Mouse (Mus musculus) CH12.LX (cell line): Measurements from ENCODE around the gene Gtf3c3. TPM values are rescaled to one million over a fixed set of nuclear protein-coding genes. Genes with fewer than 3 reads are reported as not detected.

Experiments used
- DNase-seq: peaks from one replicate; pipeline ENCODE4 v3.0.0-alpha.2; 2013; ENCODE audit errors: extremely low read depth
- H3K27ac ChIP-seq: 2 replicates; pipeline ENCODE4 v1.5.1; 2012; ENCODE audit warnings: low read depth, mild to moderate bottlenecking, control low read depth, moderate library complexity; ENCODE audit not compliant: insufficient read depth
- H3K27me3 ChIP-seq: replicated peaks from 2 replicates; pipeline ENCODE3; 2012; ENCODE audit warnings: inconsistent platforms
- H3K36me3 ChIP-seq, 2 experiments: replicated peaks in 1 of 2; 2 replicates each; pipeline versions ENCODE3 to v1.6.1; 2012; ENCODE audit warnings: inconsistent platforms in 1 of 2, low read length in 1 of 2, mild to moderate bottlenecking in 1 of 2, mixed read lengths in 1 of 2, moderate library complexity in 1 of 2; ENCODE audit not compliant: control insufficient read depth in 1 of 2, insufficient read depth in 1 of 2
- H3K4me1 ChIP-seq, 2 experiments: 2 replicates each; pipeline ENCODE4 v1.6.1; 2012; ENCODE audit warnings: inconsistent platforms in 1 of 2, moderate library complexity in 1 of 2; ENCODE audit not compliant: insufficient read depth in 2 of 2, control insufficient read depth in 1 of 2
- H3K4me2 ChIP-seq: 2 replicates; pipeline ENCODE4 v1.6.1; 2012; ENCODE audit warnings: low read depth, mild to moderate bottlenecking, control low read depth; ENCODE audit not compliant: poor library complexity, insufficient read depth, severe bottlenecking
- H3K4me3 ChIP-seq, 3 experiments: fragments of 150-350 bp in 1 of 3; sonication (generic) in 1 of 3; replicated peaks in 1 of 3; 2 replicates each; pipeline versions ENCODE3 to v1.5.1; 2011 to 2012; ENCODE audit warnings: low read depth in 2 of 3, low read length in 2 of 3, mild to moderate bottlenecking in 2 of 3, moderate library complexity in 2 of 3, control low read depth in 1 of 3, improper control_type of control experiment in 1 of 3, inconsistent platforms in 1 of 3, mixed read lengths in 1 of 3; ENCODE audit not compliant: poor library complexity in 1 of 3
- H3K79me2 ChIP-seq: replicated peaks from 2 replicates; pipeline ENCODE4 v1.6.1; 2012; ENCODE audit warnings: mild to moderate bottlenecking, moderate library complexity; ENCODE audit not compliant: control insufficient read depth, poor library complexity, insufficient read depth, severe bottlenecking; ENCODE audit errors: extremely low read depth
- H3K9ac ChIP-seq: 2 replicates; pipeline ENCODE4 v1.6.1; 2012; ENCODE audit warnings: low read depth, mild to moderate bottlenecking, control low read depth, moderate library complexity; ENCODE audit not compliant: insufficient read depth
- H3K9me3 ChIP-seq: replicated peaks from 2 replicates; pipeline ENCODE3; 2012; ENCODE audit warnings: low read length, inconsistent platforms, mixed read lengths
- CTCF ChIP-seq, 2 experiments: IDR thresholded peaks in 1 of 2; conservative IDR thresholded peaks in 1 of 2; 2 replicates each; pipeline ENCODE4 v1.5.1; 2011 to 2012; ENCODE audit warnings: low read depth in 2 of 2, low read length in 2 of 2, improper control_type of control experiment in 1 of 2, inconsistent platforms in 1 of 2, mild to moderate bottlenecking in 1 of 2, moderate library complexity in 1 of 2
- E2F4 ChIP-seq: IDR thresholded peaks from 2 replicates; pipeline ENCODE4 v1.6.1; 2011; ENCODE audit warnings: low read depth, low read length, improper control_type of control experiment; ENCODE audit not compliant: insufficient replicate concordance
- ELF1 ChIP-seq: IDR thresholded peaks from 2 replicates; pipeline ENCODE4 v1.6.1; 2014; ENCODE audit warnings: low read depth, mild to moderate bottlenecking, inconsistent platforms, low read length, improper control_type of control experiment
- EP300 ChIP-seq: IDR thresholded peaks from 2 replicates; pipeline ENCODE4 v1.6.1; 2011; ENCODE audit warnings: low read length, improper control_type of control experiment
- JUN ChIP-seq: IDR thresholded peaks from 2 replicates; pipeline ENCODE4 v1.6.1; 2011; ENCODE audit warnings: low read depth, mild to moderate bottlenecking, low read length, improper control_type of control experiment, moderate library complexity; ENCODE audit not compliant: insufficient read depth
- JUND ChIP-seq: conservative IDR thresholded peaks from 2 replicates; pipeline ENCODE4 v1.6.1; 2011; ENCODE audit warnings: low read depth, low read length, improper control_type of control experiment
- KAT2A ChIP-seq: IDR thresholded peaks from 2 replicates; pipeline ENCODE4 v1.6.1; 2012; ENCODE audit warnings: low read length, improper control_type of control experiment, inconsistent platforms; ENCODE audit not compliant: insufficient replicate concordance
- MAFK ChIP-seq: IDR thresholded peaks from 2 replicates; pipeline ENCODE4 v1.6.1; 2011; ENCODE audit warnings: low read length, improper control_type of control experiment; ENCODE audit not compliant: insufficient replicate concordance
- MXI1 ChIP-seq: IDR thresholded peaks from 2 replicates; pipeline ENCODE4 v1.6.1; 2011; ENCODE audit warnings: mild to moderate bottlenecking, low read depth, low read length, improper control_type of control experiment
- NELFE ChIP-seq: IDR thresholded peaks from 2 replicates; pipeline ENCODE4 v1.6.1; 2011; ENCODE audit warnings: low read depth, low read length, improper control_type of control experiment
- PAX5 ChIP-seq: IDR thresholded peaks from 2 replicates; pipeline ENCODE4 v1.6.1; 2012; ENCODE audit warnings: low read length, inconsistent platforms, mixed read lengths
- POLR2A ChIP-seq: IDR thresholded peaks from 2 replicates; pipeline ENCODE4 v1.6.1; 2011; ENCODE audit warnings: low read depth, mild to moderate bottlenecking, improper control_type of control experiment, low read length
- POLR2AphosphoS2 ChIP-seq: IDR thresholded peaks from 2 replicates; pipeline ENCODE4 v1.6.1; 2011; ENCODE audit warnings: low read depth, low read length, improper control_type of control experiment
- RAD21 ChIP-seq: IDR thresholded peaks from 2 replicates; pipeline ENCODE4 v1.6.1; 2011; ENCODE audit warnings: low read depth, mild to moderate bottlenecking, low read length, improper control_type of control experiment, moderate library complexity
- SIN3A ChIP-seq: IDR thresholded peaks from 2 replicates; pipeline ENCODE4 v1.6.1; 2012; ENCODE audit warnings: low read length, improper control_type of control experiment, inconsistent platforms
- SMC3 ChIP-seq: IDR thresholded peaks from 2 replicates; pipeline ENCODE4 v1.6.1; 2011; ENCODE audit warnings: low read depth, low read length, improper control_type of control experiment
- TCF12 ChIP-seq: IDR thresholded peaks from 2 replicates; pipeline ENCODE4 v1.6.1; 2014; ENCODE audit warnings: low read depth, mild to moderate bottlenecking, inconsistent platforms, low read length, improper control_type of control experiment
- ZMIZ1 ChIP-seq: IDR thresholded peaks from 2 replicates; pipeline ENCODE4 v1.6.1; 2012; ENCODE audit warnings: low read depth, mild to moderate bottlenecking, inconsistent platforms, low read length, improper control_type of control experiment
- dilution Hi-C: fragments of 300-500 bp; cut with MboI; formaldehyde crosslinking; loops from 2 replicates; pipeline ENCODE4 v1.14.3; 2020; ENCODE audit warnings: low sequenced_read_pairs; ENCODE audit not compliant: extremely low pct_unique_long_range_greater_than_20kb, extremely low pct_ligation_motif_present
- in situ Hi-C: fragments of 300-500 bp; cut with MboI; formaldehyde crosslinking; loops from 3 replicates; pipeline ENCODE4 v1.14.3; 2019; ENCODE audit warnings: low sequenced_read_pairs, low pct_ligation_motif_present, low pct_unique_long_range_greater_than_20kb, mixed read lengths
- polyA plus RNA-seq: library from polyadenylated mRNA; unstranded; fragments of >175 nt; gene quantifications from 2 replicates; pipeline ENCODE4 v1.2.1, GENCODE M21; 2012; ENCODE audit warnings: low read depth; ENCODE audit not compliant: insufficient read length
- total RNA-seq, 2 experiments: library from RNA; depleted of rRNA; stranded (reverse); fragments of 300-350 nt in 1 of 2; fragments of >200 nt in 1 of 2; gene quantifications; 2 replicates each; pipeline ENCODE4 v1.2.3; 2012 to 2014

Gene Gtf3c3
- total and polyA plus RNA-seq, 3 experiments: 13.4 to 28.3 (median 15.9) TPM

DNA sequence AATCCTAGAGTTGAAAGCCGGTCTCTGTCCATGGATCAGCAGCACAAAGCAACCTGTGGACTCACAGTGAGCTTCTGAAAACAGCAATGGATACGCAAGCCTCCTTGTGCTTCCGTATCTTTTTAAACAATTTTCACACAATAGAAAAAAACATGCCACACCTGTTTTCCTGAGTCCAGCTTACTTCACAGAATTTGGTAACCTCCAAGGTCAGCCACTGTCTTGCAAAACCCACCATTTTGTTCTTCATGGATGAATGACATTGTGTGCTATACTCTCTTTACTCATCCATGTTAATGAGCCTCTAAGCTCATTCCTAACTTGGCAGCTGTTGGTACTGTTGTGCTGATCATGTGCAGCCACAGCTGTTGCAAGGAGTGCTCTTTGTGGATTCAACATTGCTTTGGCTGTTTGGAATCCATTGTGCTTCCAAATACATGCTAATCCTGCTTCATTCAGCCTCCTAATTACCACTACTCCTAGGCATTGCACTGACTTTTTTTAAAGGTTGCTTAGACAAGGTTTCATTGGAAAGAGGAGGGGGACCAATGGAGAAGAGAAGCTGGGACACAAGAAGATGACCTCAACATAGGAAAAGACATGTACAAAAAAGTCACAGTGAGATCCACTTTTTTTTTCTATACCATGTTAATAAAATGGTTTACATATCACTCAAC, 46.1 kb upstream of the Gtf3c3 start:
- Histone ChIP-seq H3K9me3 (no peaks in the 10 kb centered on the region), H3K36me3 (peaks cover 5 to 15% of the 10 kb centered on the region in 2 experiments), H3K4me3 (no peak overlapping the region), H3K9ac (no peak overlapping the region)
- TF ChIP-seq SIN3A: no peak
- no peak for TF ChIP-seq CTCF (conservative IDR thresholded peaks at IDR 0.05 in 1 of 2, IDR thresholded peaks at IDR 0.05 in 1 of 2; ENCODE audit: low read depth in 2 of 2, low read length in 2 of 2)
- TF ChIP-seq JUN: no peak
- TF ChIP-seq MXI1: no peak
- no peak for TF ChIP-seq KAT2A
- no peak for TF ChIP-seq TCF12
- TF ChIP-seq MAFK: no peak
- TF ChIP-seq, all 38 proteins: peak for 0
- Histone ChIP-seq H3K4me1 (no peaks in the 10 kb centered on the region), H3K79me2 (no peaks in the 10 kb centered on the region), H3K4me2 (no peak overlapping the region), H3K27me3 (no peaks in the 10 kb centered on the region), H3K27ac (no peak overlapping the region)
- no peak for DNase-seq
- in situ Hi-C loops: no loop called here
- dilution Hi-C loops: no loop called here

DNA sequence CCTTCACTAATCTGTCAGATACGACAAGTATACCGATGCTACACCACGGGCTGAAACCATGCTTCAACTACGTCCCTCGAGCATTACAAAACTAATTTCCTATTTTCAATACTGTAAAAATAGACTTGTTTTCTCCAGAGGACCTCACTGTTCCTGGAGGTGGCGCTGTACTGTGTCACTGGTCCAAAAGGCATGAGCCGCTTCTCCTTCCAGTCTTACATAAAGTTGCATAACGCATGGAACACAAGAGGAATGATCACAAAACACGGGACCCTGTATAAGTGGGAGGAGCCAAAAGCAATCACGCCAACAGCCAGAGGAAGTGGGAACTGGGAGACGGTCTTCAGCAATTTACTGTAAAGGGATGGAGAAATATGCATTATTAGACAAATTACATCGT, 41.7 kb upstream of the Gtf3c3 start:
- Histone ChIP-seq H3K79me2 (no peaks in the 10 kb centered on the region), H3K9ac (no peak overlapping the region), H3K4me2 (no peak overlapping the region), H3K4me1 (no peaks in the 10 kb centered on the region), H3K9me3 (no peaks in the 10 kb centered on the region), H3K36me3 (peaks cover 5 to 9% of the 10 kb centered on the region in 2 experiments), H3K27me3 (no peaks in the 10 kb centered on the region), H3K4me3 (no peak overlapping the region), H3K27ac (no peak overlapping the region)
- TF ChIP-seq POLR2A (no peak), KAT2A (no peak), EP300 (no peak), ELF1 (no peak), ZMIZ1 (no peak), PAX5 (no peak), SMC3 (no peak), JUND (no peak)
- dilution Hi-C loops (no loop called here), in situ Hi-C loops (no loop called here)
- no peak for DNase-seq

DNA sequence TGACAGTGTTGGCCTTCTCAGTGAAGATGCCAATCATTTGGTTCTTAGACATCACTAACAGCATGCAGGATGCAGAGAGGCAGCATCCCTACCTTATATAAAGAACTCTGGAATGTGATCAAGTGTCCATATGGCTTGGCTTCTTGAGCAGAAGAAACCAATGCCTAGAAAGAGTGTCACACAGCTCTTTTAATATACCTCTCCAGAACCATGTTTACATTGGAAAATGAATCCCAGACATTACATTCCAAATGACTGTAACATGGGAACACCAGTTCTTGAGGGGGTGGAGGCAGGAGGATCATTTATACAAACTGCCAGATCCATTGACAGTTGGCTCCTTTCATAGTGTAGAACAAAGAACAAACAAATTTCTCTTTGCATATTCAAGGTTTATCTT, 29.9 kb upstream of the Gtf3c3 start:
- Histone ChIP-seq H3K36me3 (no peaks in the 10 kb centered on the region), H3K4me2 (no peak overlapping the region)
- no peak for DNase-seq
- no peak for TF ChIP-seq E2F4
- no peak for TF ChIP-seq ZMIZ1
- no peak for TF ChIP-seq NELFE
- no peak for TF ChIP-seq POLR2AphosphoS2
- no peak for TF ChIP-seq CTCF (conservative IDR thresholded peaks at IDR 0.05 in 1 of 2, IDR thresholded peaks at IDR 0.05 in 1 of 2; ENCODE audit: low read depth in 2 of 2, low read length in 2 of 2)
- no peak for TF ChIP-seq RAD21
- no peak for TF ChIP-seq KAT2A
- TF ChIP-seq, all 38 proteins: peak for 0
- Histone ChIP-seq H3K9me3 (no peaks in the 10 kb centered on the region), H3K4me3 (no peak overlapping the region), H3K27me3 (no peaks in the 10 kb centered on the region), H3K9ac (no peak overlapping the region), H3K27ac (no peak overlapping the region), H3K4me1 (no peaks in the 10 kb centered on the region), H3K79me2 (no peaks in the 10 kb centered on the region)
- dilution Hi-C loops (no loop called here), in situ Hi-C loops (no loop called here)
